Comparison of ENCODE assay signal across 9 mouse cellular contexts in the genomic region with DNA sequence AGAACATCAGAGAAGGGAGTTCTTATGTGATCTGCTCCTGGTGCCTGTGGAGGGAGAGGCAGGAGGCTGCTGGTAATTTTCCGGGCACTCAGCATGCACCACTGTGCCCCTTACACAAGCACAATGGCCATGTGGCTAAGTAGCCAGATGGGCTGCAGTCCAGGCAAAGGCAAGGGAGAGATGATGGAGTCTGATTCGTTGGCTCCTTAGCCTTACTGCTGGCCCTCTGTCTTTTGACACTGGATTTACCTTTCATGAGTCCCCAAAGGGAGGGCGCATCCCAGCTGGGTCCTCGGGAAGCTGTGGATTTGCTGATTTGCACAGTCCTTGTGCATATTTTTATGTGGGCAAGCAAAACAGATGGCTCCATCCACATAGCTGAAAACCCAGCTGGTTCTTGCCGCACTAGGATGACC.
A peak's percentile ranks its signal among the peaks of the same experiment; 100 is the strongest.
DNase-seq lines count a peak whose midpoint lies in the region; ATAC-seq lines count a peak whose summit lies in the region.
"Had no signal": no experiment of that assay in that cellular context is flagged by ENCODE, and none has a peak within 500 bp of the region (broad histone marks: within the 10 kb centered on the region; RNA-seq: fewer than 3 reads in every experiment).

No protein-coding gene starts in this region.

- H3K9me3 ChIP-seq in forebrain, embryonic 10.5 days = no peaks in the 10 kb centered on the region
- H3K9me3 ChIP-seq in neural tube, embryonic 12.5 days = no peaks in the 10 kb centered on the region

- no peaks in the 10 kb centered on the region for H3K27me3 ChIP-seq in forebrain, embryonic 10.5 days (ENCODE audit: poor library complexity, severe bottlenecking)
- H3K27me3 ChIP-seq in neural tube, embryonic 12.5 days (replicated peaks) = no peaks in the 10 kb centered on the region

- H3K27ac ChIP-seq in forebrain, embryonic 10.5 days = peak overlapping the region; percentile 65; the same call in 1 of the 2 replicates
- H3K27ac ChIP-seq in neural tube, embryonic 12.5 days = peak overlapping the region; percentile 71

- H3K9ac ChIP-seq in neural tube, embryonic 12.5 days = no peak overlapping the region

- peaks cover 25% of the 10 kb centered on the region for H3K4me1 ChIP-seq in forebrain, embryonic 10.5 days
- H3K4me1 ChIP-seq in neural tube, embryonic 12.5 days = peaks cover 15% of the 10 kb centered on the region

- no peaks in the 10 kb centered on the region for H3K36me3 ChIP-seq in forebrain, embryonic 10.5 days (replicated peaks)
- no peaks in the 10 kb centered on the region for H3K36me3 ChIP-seq in neural tube, embryonic 12.5 days

- peak; percentile 86 for ATAC-seq in neural tube, embryonic 12.5 days (ENCODE audit: low FRiP score, low read depth)

- WGBS in forebrain, embryonic 10.5 days = 58% methylated on average over 5 of the region's 5 CpGs
- WGBS in neural tube, embryonic 12.5 days = 37% methylated on average over 5 of the region's 5 CpGs

- DNase-seq in embryo, embryonic 10 days (ENCODE audit: low spot score) = peak; percentile 31
- DNase-seq in embryo, embryonic 10.5 days (ENCODE audit: low spot score) = no peak
- peak; percentile 21 for DNase-seq in forebrain, embryonic 10.5 days (ENCODE audit: extremely low spot score, low spot score)
- DNase-seq in layer of hippocampus, postnatal 10 days (ENCODE audit: low spot score in 2 of 2) = peak; percentile 51 to 63
- no peak for DNase-seq in lung, adult 18-20 months
- DNase-seq in kidney, adult 8-10 months = no peak
- no peak for DNase-seq in adrenal gland, adult 18-20 months (ENCODE audit: low spot score in 2 of 2)

- H3K4me3 ChIP-seq in forebrain, embryonic 10.5 days = no peak overlapping the region
- no peak overlapping the region for H3K4me3 ChIP-seq in neural tube, embryonic 12.5 days
- H3K4me3 ChIP-seq: megakaryocyte, embryonic 14.5 days had no signal

- H3K4me2 ChIP-seq in neural tube, embryonic 12.5 days (replicated peaks) = peak overlapping the region; percentile 0; the same call in 1 of the 2 replicates

Comparison
In these comparisons a context has a peak if more than half of its experiments do, and no peak if none do; other contexts are left out.
1. DNase-seq: peak in embryo, embryonic 10 days (single experiment), forebrain, embryonic 10.5 days (single experiment) and layer of hippocampus, postnatal 10 days (2 of 2); none in embryo, embryonic 10.5 days (single experiment), lung, adult 18-20 months (0 of 2), kidney, adult 8-10 months (0 of 2) and adrenal gland, adult 18-20 months (0 of 2).